Mouse (Mus musculus) liver, embryonic 14.5 days (tissue): ENCODE measurements around the gene Rhox8. TPM values are rescaled to one million over a fixed set of nuclear protein-coding genes. Genes with fewer than 3 reads are reported as not detected.
"Not testable (repeated sequence)": the region's sequence is repeated elsewhere in the genome, so short reads cannot be mapped to it uniquely, and the experiment has no call there.

Source experiments
- ATAC-seq: fragments of 200-750 bp; cut with Nextera tagmentation; 2 replicates; pipeline ENCODE4 v1.8.0; 2017; ENCODE audit warnings: moderate number of reproducible peaks, mild to moderate bottlenecking, moderate library complexity; ENCODE audit not compliant: insufficient read depth
- DNase-seq, 3 experiments: peaks; one replicate each; pipeline ENCODE4 v3.0.0-alpha.2; 2012 to 2013; ENCODE audit warnings: low read depth in 3 of 3, low spot score in 3 of 3
- H3K27ac ChIP-seq: fragments of 300-500 bp; sonication (generic); 2 replicates; pipeline ENCODE4 v1.5.1; 2014; ENCODE audit warnings: moderate library complexity, mild to moderate bottlenecking, control low read depth, inconsistent platforms
- H3K27me3 ChIP-seq: fragments of 300-500 bp; sonication (generic); 2 replicates; pipeline ENCODE4 v1.6.1; 2014; ENCODE audit warnings: mild to moderate bottlenecking, low read length, moderate library complexity; ENCODE audit not compliant: control insufficient read depth, insufficient read depth
- H3K36me3 ChIP-seq: fragments of 300-500 bp; sonication (generic); replicated peaks from 2 replicates; pipeline ENCODE4 v1.6.1; 2014; ENCODE audit warnings: low read depth; ENCODE audit not compliant: control insufficient read depth, insufficient read depth
- H3K4me1 ChIP-seq, 2 experiments: fragments of 200-500 bp in 1 of 2; fragments of 300-500 bp in 1 of 2; sonication (generic) in 1 of 2; replicated peaks; 2 replicates each; pipeline ENCODE4 v1.6.1; 2012 to 2014; ENCODE audit warnings: antibody characterized with exemption in 1 of 2, inconsistent platforms in 1 of 2, low read length in 1 of 2; ENCODE audit not compliant: control insufficient read depth in 2 of 2, insufficient read depth in 2 of 2
- H3K4me2 ChIP-seq: fragments of 300-500 bp; sonication (generic); 2 replicates; pipeline ENCODE4 v1.6.1; 2014; ENCODE audit warnings: low read depth, mild to moderate bottlenecking, control low read depth, moderate library complexity
- H3K4me3 ChIP-seq, 2 experiments: fragments of 200-500 bp in 1 of 2; fragments of 300-500 bp in 1 of 2; sonication (generic) in 1 of 2; 2 replicates each; pipeline ENCODE4 v1.5.1; 2012 to 2014; ENCODE audit warnings: low read depth in 2 of 2, low read length in 2 of 2, mild to moderate bottlenecking in 2 of 2, control low read depth in 1 of 2, inconsistent platforms in 1 of 2, moderate library complexity in 1 of 2; ENCODE audit not compliant: insufficient read depth in 1 of 2
- H3K9ac ChIP-seq: fragments of 300-500 bp; sonication (generic); replicated peaks from 2 replicates; pipeline ENCODE4 v1.6.1; 2014; ENCODE audit warnings: mild to moderate bottlenecking, control low read depth, moderate library complexity
- H3K9me3 ChIP-seq: fragments of 300-500 bp; sonication (generic); 2 replicates; pipeline ENCODE4 v1.6.1; 2016; ENCODE audit warnings: low read length, mixed read lengths; ENCODE audit not compliant: control insufficient read depth
- CTCF ChIP-seq: IDR thresholded peaks from 2 replicates; pipeline ENCODE4 v1.5.1; 2016; ENCODE audit warnings: antibody characterized with exemption, low read depth, control low read depth
- EP300 ChIP-seq: IDR thresholded peaks from 2 replicates; pipeline ENCODE4 v1.6.1; 2016; ENCODE audit warnings: antibody characterized with exemption, low read depth
- WGBS: fragments of 180-500 bp; shearing (Covaris S2); extraction: QIAGEN DNeasy Blood & Tissue Kit; methylation state at CpG from one replicate; pipeline ENCODE4 v1.1.7; 2014; ENCODE audit not compliant: insufficient replicate concordance; 5-methylcytosine and 5-hydroxymethylcytosine counted together
- polyA plus RNA-seq, 2 experiments: library from polyadenylated mRNA; depleted of rRNA in 1 of 2; stranded (reverse) in 1 of 2; unstranded in 1 of 2; fragments of >200 nt; fragmentation: Nextera tagmentation in 1 of 2; extraction: Ambion mirVana in 1 of 2; gene quantifications; 2 replicates each; pipeline versions ENCODE4 v1.2.1 to v1.2.3; 2012 to 2014

Gene Rhox8
- polyA plus RNA-seq, 2 experiments: not detected

GRCm38 (mm10) chrX:37871641-37872040 is 7.1 kb downstream of the Rhox8 start:
- H3K4me1 ChIP-seq: no peaks in the 10 kb centered on the region
- TF ChIP-seq EP300: no peak
- TF ChIP-seq CTCF: no peak
- no peak for ATAC-seq
- H3K4me2 ChIP-seq: no peak overlapping the region
- H3K4me3 ChIP-seq: no peak overlapping the region
- H3K36me3 ChIP-seq: no peaks in the 10 kb centered on the region
- H3K27ac ChIP-seq: no peak overlapping the region
- H3K9ac ChIP-seq: no peak overlapping the region
- no peaks in the 10 kb centered on the region for H3K27me3 ChIP-seq
- 70% methylated on average over 2 of the region's 2 CpGs for WGBS
- H3K9me3 ChIP-seq: no peaks in the 10 kb centered on the region
- no peak for DNase-seq

DNA sequence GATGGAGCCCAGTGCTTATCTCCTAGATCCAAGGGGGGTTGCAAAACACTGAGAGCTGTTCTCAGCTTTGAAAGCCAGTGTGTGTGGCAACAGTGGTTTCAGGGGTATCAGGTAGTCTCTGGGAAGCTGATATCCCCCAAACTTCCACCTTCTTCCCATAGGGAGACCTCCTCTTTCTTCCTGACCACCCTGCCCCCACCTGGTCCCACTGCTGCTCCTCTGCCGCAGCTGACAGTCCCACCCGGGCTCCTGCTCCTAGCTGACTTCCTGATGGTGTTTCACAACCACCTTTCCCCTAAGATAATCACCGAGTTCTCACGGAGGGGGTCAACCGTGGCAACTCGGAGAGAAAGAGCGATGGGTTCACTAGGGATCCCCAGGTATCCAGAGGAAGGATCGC is 47.4 kb downstream of the Rhox8 start, which contains the start of gene Rhox7a:
TSS of gene Rhox7a (plus strand) at position 301 of the 400 bp plus-strand sequence.
- DNase-seq, H3K9ac ChIP-seq, H3K4me2 ChIP-seq, H3K36me3 ChIP-seq, H3K27me3 ChIP-seq, H3K9me3 ChIP-seq, ATAC-seq, H3K4me1 ChIP-seq, H3K4me3 ChIP-seq, H3K27ac ChIP-seq: not testable (repeated sequence)
- WGBS: 58% methylated on average over 8 of the region's 8 CpGs

DNA sequence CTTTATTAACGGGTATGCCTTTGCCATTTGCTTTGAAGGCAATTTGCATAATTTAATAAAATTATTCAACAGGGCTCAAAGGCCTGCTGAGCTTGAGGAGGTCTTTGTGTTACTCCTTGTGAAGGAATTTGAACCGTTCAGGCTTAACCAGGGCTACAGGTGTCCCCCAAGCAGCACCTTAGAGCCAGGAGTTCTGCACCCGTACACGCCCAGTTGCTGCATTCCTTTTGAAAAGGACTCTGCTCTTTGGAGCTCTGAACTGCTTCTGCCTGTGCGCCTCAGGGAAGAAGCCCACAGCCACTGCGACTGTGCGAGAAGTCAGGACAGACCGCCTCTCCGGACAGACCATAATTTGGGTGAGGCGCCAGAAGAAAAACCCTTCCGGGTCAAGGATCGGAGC is 52.1 kb downstream of the Rhox8 start, which contains the start of gene Rhox6:
TSS of gene Rhox6 (plus strand) at position 301 of the 400 bp plus-strand sequence.
- not testable (repeated sequence) for DNase-seq, H3K9ac ChIP-seq, ATAC-seq, H3K27me3 ChIP-seq, H3K36me3 ChIP-seq, H3K4me1 ChIP-seq, H3K4me3 ChIP-seq, H3K27ac ChIP-seq, H3K9me3 ChIP-seq, H3K4me2 ChIP-seq
- 53% methylated on average over 4 of the region's 12 CpGs for WGBS

Other genes starting within 250 kb of the Rhox8 start
- gene Rhox2g, start 235.5 kb downstream of the Rhox8 start, polyA plus RNA-seq (2012; rRNA removed): not detected in 2 replicates
- not detected in 2 replicates for gene Rhox2g, start 235.5 kb downstream of the Rhox8 start, polyA plus RNA-seq (2014; fragmentation: Nextera tagmentation; extraction: Ambion mirVana)
- not detected in 2 replicates for gene Rhox4g, start 227.6 kb downstream of the Rhox8 start, polyA plus RNA-seq (2012; rRNA removed)
- not detected in 2 replicates for gene Rhox4g, start 227.6 kb downstream of the Rhox8 start, polyA plus RNA-seq (2014; fragmentation: Nextera tagmentation; extraction: Ambion mirVana)
- gene Rhox3h, start 210.2 kb downstream of the Rhox8 start, polyA plus RNA-seq (2012; rRNA removed): not detected in 2 replicates
- gene Rhox3h, start 210.2 kb downstream of the Rhox8 start, polyA plus RNA-seq (2014; fragmentation: Nextera tagmentation; extraction: Ambion mirVana): not detected in 2 replicates
- gene Rhox2h, start 205.7 kb downstream of the Rhox8 start, polyA plus RNA-seq (2012; rRNA removed): not detected in 2 replicates
- gene Rhox2h, start 205.7 kb downstream of the Rhox8 start, polyA plus RNA-seq (2014; fragmentation: Nextera tagmentation; extraction: Ambion mirVana): not detected in 2 replicates
- 0.47 and 1.2 TPM in 2 replicates for gene Rhox5, start 74.1 kb downstream of the Rhox8 start, polyA plus RNA-seq (2012; rRNA removed)
- gene Rhox5, start 74.1 kb downstream of the Rhox8 start, polyA plus RNA-seq (2014; fragmentation: Nextera tagmentation; extraction: Ambion mirVana): 1.3 TPM in 2 replicates
- not detected in 2 replicates for gene Rhox6, start 52.0 kb downstream of the Rhox8 start, polyA plus RNA-seq (2012; rRNA removed)
- not detected in 2 replicates for gene Rhox6, start 52.0 kb downstream of the Rhox8 start, polyA plus RNA-seq (2014; fragmentation: Nextera tagmentation; extraction: Ambion mirVana)
- not detected in 2 replicates for gene Rhox7a, start 47.3 kb downstream of the Rhox8 start, polyA plus RNA-seq (2012; rRNA removed)
- not detected in 2 replicates for gene Rhox7a, start 47.3 kb downstream of the Rhox8 start, polyA plus RNA-seq (2014; fragmentation: Nextera tagmentation; extraction: Ambion mirVana)
- not detected in 2 replicates for gene Rhox7b, start 18.3 kb upstream of the Rhox8 start, polyA plus RNA-seq (2012; rRNA removed)
- gene Rhox7b, start 18.3 kb upstream of the Rhox8 start, polyA plus RNA-seq (2014; fragmentation: Nextera tagmentation; extraction: Ambion mirVana): not detected in 2 replicates
- gene Rhox9, start 22.8 kb upstream of the Rhox8 start, polyA plus RNA-seq (2012; rRNA removed): not detected in 2 replicates
- not detected in 2 replicates for gene Rhox9, start 22.8 kb upstream of the Rhox8 start, polyA plus RNA-seq (2014; fragmentation: Nextera tagmentation; extraction: Ambion mirVana)
- gene Btg1-ps1, start 139.9 kb upstream of the Rhox8 start, polyA plus RNA-seq (2012; rRNA removed): not detected in 2 replicates
- gene Btg1-ps1, start 139.9 kb upstream of the Rhox8 start, polyA plus RNA-seq (2014; fragmentation: Nextera tagmentation; extraction: Ambion mirVana): not detected in 2 replicates
- gene Btg1-ps2, start 164.2 kb upstream of the Rhox8 start, polyA plus RNA-seq (2012; rRNA removed): not detected in 2 replicates
- gene Btg1-ps2, start 164.2 kb upstream of the Rhox8 start, polyA plus RNA-seq (2014; fragmentation: Nextera tagmentation; extraction: Ambion mirVana): not detected in 2 replicates
- gene Rhox10, start 187.5 kb upstream of the Rhox8 start, polyA plus RNA-seq (2012; rRNA removed): not detected in 2 replicates
- not detected in 2 replicates for gene Rhox10, start 187.5 kb upstream of the Rhox8 start, polyA plus RNA-seq (2014; fragmentation: Nextera tagmentation; extraction: Ambion mirVana)
- gene Rhox11, start 206.2 kb upstream of the Rhox8 start, polyA plus RNA-seq (2012; rRNA removed): not detected in 2 replicates
- gene Rhox11, start 206.2 kb upstream of the Rhox8 start, polyA plus RNA-seq (2014; fragmentation: Nextera tagmentation; extraction: Ambion mirVana): not detected in 2 replicates
- not detected in 2 replicates for gene Rhox12, start 232.0 kb upstream of the Rhox8 start, polyA plus RNA-seq (2012; rRNA removed)
- gene Rhox12, start 232.0 kb upstream of the Rhox8 start, polyA plus RNA-seq (2014; fragmentation: Nextera tagmentation; extraction: Ambion mirVana): not detected in 2 replicates
- not detected in 2 replicates for gene Rhox13, start 242.3 kb upstream of the Rhox8 start, polyA plus RNA-seq (2012; rRNA removed)
- not detected in 2 replicates for gene Rhox13, start 242.3 kb upstream of the Rhox8 start, polyA plus RNA-seq (2014; fragmentation: Nextera tagmentation; extraction: Ambion mirVana)